Mouse (Mus musculus): ENCODE data around the gene Acvr1c. TPM values are rescaled to one million over a fixed set of nuclear protein-coding genes. Genes with fewer than 3 reads are reported as not detected.
A peak's percentile ranks its signal among the peaks of the same experiment; 100 is the strongest.

The Acvr1c gene
- polyA plus RNA-seq (2012; rRNA removed) = 0.17 and 0.28 TPM in 2 replicates

- peak within 1 kb of the TSS; percentile 35; the same call in 1 of the 2 replicates for H3K27ac ChIP-seq (ENCODE audit: insufficient read depth, low read depth, low read length)
- WGBS = 2% methylated on average over 56 of the region's 65 CpGs
- TF ChIP-seq CTCF (IDR thresholded peaks at IDR 0.05; ENCODE audit: extremely low read depth, insufficient read length, insufficient replicate concordance, low read depth, low read length) (no peak), POLR2A (IDR thresholded peaks at IDR 0.05; ENCODE audit: low read depth, low read length) (no peak)
- no peaks in the 10 kb centered on the region for H3K27me3 ChIP-seq (ENCODE audit: control insufficient read depth, insufficient read depth, low read length)
- H3K4me1 ChIP-seq (ENCODE audit: control insufficient read depth, insufficient read depth, insufficient read length, low read length) = peaks cover 7% of the 10 kb centered on the region; the same call in 1 of the 2 replicates
- H3K4me3 ChIP-seq (ENCODE audit: low read depth, low read length) = peak within 1 kb of the TSS; percentile 95
- no peaks in the 10 kb centered on the region for H3K36me3 ChIP-seq (ENCODE audit: control insufficient read depth, insufficient read depth, low read length)
These were observed at the start of gene Acvr1c for GRCm38 (mm10) chr2:58357414-58358131. Gene Acvr1c, minus strand, starts transcription at chr2:58357895.

- no peak overlapping the region for H3K4me3 ChIP-seq (ENCODE audit: low read depth, low read length)
- WGBS = 77% methylated on average over 2 of the region's 2 CpGs
- H3K27me3 ChIP-seq (ENCODE audit: control insufficient read depth, insufficient read depth, low read length) = no peaks in the 10 kb centered on the region
- TF ChIP-seq POLR2A (IDR thresholded peaks at IDR 0.05; ENCODE audit: low read depth, low read length) (no peak), CTCF (IDR thresholded peaks at IDR 0.05; ENCODE audit: extremely low read depth, insufficient read length, insufficient replicate concordance, low read depth, low read length) (no peak)
- no peaks in the 10 kb centered on the region for H3K4me1 ChIP-seq (ENCODE audit: control insufficient read depth, insufficient read depth, insufficient read length, low read length)
- H3K27ac ChIP-seq (ENCODE audit: insufficient read depth, low read depth, low read length) = no peak overlapping the region
- H3K36me3 ChIP-seq (ENCODE audit: control insufficient read depth, insufficient read depth, low read length) = no peaks in the 10 kb centered on the region
These were observed 45.8 kb upstream of the Acvr1c start for GRCm38 (mm10) chr2:58403481-58403880.

- Histone ChIP-seq H3K4me3 (ENCODE audit: low read depth, low read length) (no peak overlapping the region), H3K36me3 (ENCODE audit: control insufficient read depth, insufficient read depth, low read length) (no peaks in the 10 kb centered on the region), H3K27me3 (ENCODE audit: control insufficient read depth, insufficient read depth, low read length) (no peaks in the 10 kb centered on the region), H3K27ac (ENCODE audit: insufficient read depth, low read depth, low read length) (no peak overlapping the region), H3K4me1 (ENCODE audit: control insufficient read depth, insufficient read depth, insufficient read length, low read length) (no peaks in the 10 kb centered on the region)
- TF ChIP-seq CTCF (IDR thresholded peaks at IDR 0.05; ENCODE audit: extremely low read depth, insufficient read length, insufficient replicate concordance, low read depth, low read length) = no peak
- no peak for TF ChIP-seq POLR2A (IDR thresholded peaks at IDR 0.05; ENCODE audit: low read depth, low read length)
- WGBS = 65% methylated on average over 7 of the region's 7 CpGs
These were observed 30.9 kb upstream of the Acvr1c start for GRCm38 (mm10) chr2:58388601-58389000.

- no peaks in the 10 kb centered on the region for H3K4me1 ChIP-seq (ENCODE audit: control insufficient read depth, insufficient read depth, insufficient read length, low read length)
- TF ChIP-seq CTCF (IDR thresholded peaks at IDR 0.05; ENCODE audit: extremely low read depth, insufficient read length, insufficient replicate concordance, low read depth, low read length) (no peak), POLR2A (IDR thresholded peaks at IDR 0.05; ENCODE audit: low read depth, low read length) (no peak)
These were observed 22.3 kb upstream of the Acvr1c start for GRCm38 (mm10) chr2:58380020-58380419.

GRCm38 (mm10) chr2:58379475-58379874 lies 21.8 kb upstream of the Acvr1c start:
- no peak overlapping the region for H3K27ac ChIP-seq (ENCODE audit: insufficient read depth, low read depth, low read length)
- 89% methylated on average over 1 of the region's 1 CpGs for WGBS
- no peak overlapping the region for H3K4me3 ChIP-seq (ENCODE audit: low read depth, low read length)
- H3K27me3 ChIP-seq (ENCODE audit: control insufficient read depth, insufficient read depth, low read length) = no peaks in the 10 kb centered on the region
- H3K36me3 ChIP-seq (ENCODE audit: control insufficient read depth, insufficient read depth, low read length) = no peaks in the 10 kb centered on the region
- H3K4me1 ChIP-seq (ENCODE audit: control insufficient read depth, insufficient read depth, insufficient read length, low read length) = no peaks in the 10 kb centered on the region
- TF ChIP-seq CTCF (IDR thresholded peaks at IDR 0.05; ENCODE audit: extremely low read depth, insufficient read length, insufficient replicate concordance, low read depth, low read length) (no peak), POLR2A (IDR thresholded peaks at IDR 0.05; ENCODE audit: low read depth, low read length) (no peak)

More at GRCm38 (mm10) chr2:58380020-58380419, 22.3 kb upstream of the Acvr1c start:
- Histone ChIP-seq H3K36me3 (ENCODE audit: control insufficient read depth, insufficient read depth, low read length) (no peaks in the 10 kb centered on the region), H3K4me3 (ENCODE audit: low read depth, low read length) (no peak overlapping the region), H3K27ac (ENCODE audit: insufficient read depth, low read depth, low read length) (no peak overlapping the region), H3K27me3 (ENCODE audit: control insufficient read depth, insufficient read depth, low read length) (no peaks in the 10 kb centered on the region)
- 79% methylated on average over 5 of the region's 5 CpGs for WGBS

GRCm38 (mm10) chr2:58377417-58378130 lies 19.9 kb upstream of the Acvr1c start:
- TF ChIP-seq POLR2A (IDR thresholded peaks at IDR 0.05; ENCODE audit: low read depth, low read length) (no peak), CTCF (IDR thresholded peaks at IDR 0.05; ENCODE audit: extremely low read depth, insufficient read length, insufficient replicate concordance, low read depth, low read length) (no peak)
- 69% methylated on average over 9 of the region's 9 CpGs for WGBS
- no peaks in the 10 kb centered on the region for H3K4me1 ChIP-seq (ENCODE audit: control insufficient read depth, insufficient read depth, insufficient read length, low read length)
- H3K27ac ChIP-seq (ENCODE audit: insufficient read depth, low read depth, low read length) = no peak overlapping the region
- no peak overlapping the region for H3K4me3 ChIP-seq (ENCODE audit: low read depth, low read length)
- no peaks in the 10 kb centered on the region for H3K27me3 ChIP-seq (ENCODE audit: control insufficient read depth, insufficient read depth, low read length)
- H3K36me3 ChIP-seq (ENCODE audit: control insufficient read depth, insufficient read depth, low read length) = no peaks in the 10 kb centered on the region

- H3K4me1 ChIP-seq (ENCODE audit: control insufficient read depth, insufficient read depth, insufficient read length, low read length) = peaks cover 7% of the 10 kb centered on the region; the same call in 1 of the 2 replicates
- TF ChIP-seq POLR2A (IDR thresholded peaks at IDR 0.05; ENCODE audit: low read depth, low read length) (no peak), CTCF (IDR thresholded peaks at IDR 0.05; ENCODE audit: extremely low read depth, insufficient read length, insufficient replicate concordance, low read depth, low read length) (no peak)
- WGBS = 84% methylated on average over 3 of the region's 3 CpGs
- H3K27me3 ChIP-seq (ENCODE audit: control insufficient read depth, insufficient read depth, low read length) = no peaks in the 10 kb centered on the region
- no peak overlapping the region for H3K4me3 ChIP-seq (ENCODE audit: low read depth, low read length)
- H3K27ac ChIP-seq (ENCODE audit: insufficient read depth, low read depth, low read length) = no peak overlapping the region
- no peaks in the 10 kb centered on the region for H3K36me3 ChIP-seq (ENCODE audit: control insufficient read depth, insufficient read depth, low read length)
These were observed 8.5 kb upstream of the Acvr1c start for GRCm38 (mm10) chr2:58366196-58366595.
